Mouse (Mus musculus): ENCODE results near the gene Nectin1.

GRCm38 (mm10) chr9:43743647-43744137 is at the start of gene Nectin1:
- TF ChIP-seq CTCF (IDR thresholded peaks at IDR 0.05; ENCODE audit: control insufficient read depth, insufficient read depth, low read length), result peak; percentile 62
- peak; percentile 22; the same call in 1 of the 2 replicates for TF ChIP-seq POLR2A (IDR thresholded peaks at IDR 0.05; ENCODE audit: borderline replicate concordance, control insufficient read depth, low read depth, low read length)

Measured in bone marrow, adult 2 months (tissue).